Mouse (Mus musculus): ENCODE measurements around the gene Cfap70. TPM values are rescaled to one million over a fixed set of nuclear protein-coding genes. Genes with fewer than 3 reads are reported as not detected.

Cfap70 gene
- total and polyA plus RNA-seq, 3 experiments, result 0.11 TPM; not detected in 2

DNA sequence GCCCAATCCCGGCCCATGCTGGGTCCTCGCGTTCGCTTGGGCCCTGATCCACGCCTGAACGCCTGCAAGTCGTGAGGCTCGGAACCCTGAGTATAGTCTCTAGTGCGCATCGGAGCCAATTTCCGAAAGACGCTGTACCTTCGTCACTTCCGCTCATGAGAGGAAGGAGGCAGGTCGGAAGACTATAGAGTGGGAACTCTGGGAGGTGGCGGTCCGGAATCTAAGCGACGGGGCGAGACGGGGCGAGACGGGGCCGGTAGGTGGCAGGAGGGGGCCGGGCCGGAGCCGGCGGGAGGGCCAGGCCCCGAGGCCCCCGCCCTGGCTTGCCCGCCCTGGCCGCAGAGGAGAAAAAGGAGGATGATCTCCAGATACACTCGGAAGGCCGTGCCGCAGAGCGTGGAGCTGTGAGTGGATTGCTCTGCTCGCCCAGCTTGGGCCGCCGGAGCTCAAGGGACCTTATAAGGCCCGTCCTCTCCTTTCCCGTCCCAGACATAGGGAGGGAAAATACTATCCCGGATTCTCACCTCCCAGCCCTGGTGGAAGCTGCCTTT lies 104.0 kb downstream of the Cfap70 start, which contains the start of the genes Ecd and Fam149b (continued):
- peak; percentile 70 for TF ChIP-seq RCOR1 (IDR thresholded peaks at IDR 0.05; ENCODE audit: low read depth, low read length)
- TF ChIP-seq MYB (IDR thresholded peaks at IDR 0.05; ENCODE audit: low read depth, low read length), result no peak
- no peak; the same call in 1 of the 2 replicates for TF ChIP-seq SMC3 (IDR thresholded peaks at IDR 0.05; ENCODE audit: low read depth, low read length)
- TF ChIP-seq POLR2A (IDR thresholded peaks at IDR 0.05; ENCODE audit: control insufficient read depth in 1 of 2, insufficient read depth in 1 of 2, low read depth in 1 of 2, low read length in 2 of 2, poor library complexity in 1 of 2), result peak; percentile 61 to 92; a peak in 3 of 4 replicates

GRCm38 (mm10) chr14:20347441-20347990 lies 104.5 kb downstream of the Cfap70 start:
- peak in 1 of 2 experiments; percentile 91; a peak in 2 of 4 replicates for TF ChIP-seq POLR2A (IDR thresholded peaks at IDR 0.05; ENCODE audit: control insufficient read depth in 1 of 2, insufficient read depth in 1 of 2, low read depth in 1 of 2, low read length in 2 of 2, poor library complexity in 1 of 2)
- no peak for TF ChIP-seq RAD21 (IDR thresholded peaks at IDR 0.05; ENCODE audit: low read depth, low read length)
- H3K27me3 ChIP-seq (ENCODE audit: control insufficient read depth in 1 of 2, insufficient read depth in 2 of 2, low read length in 2 of 2), result no peaks in the 10 kb centered on the region
- DNase-seq (ENCODE audit: low read depth, low spot score), result no peak

DNA sequence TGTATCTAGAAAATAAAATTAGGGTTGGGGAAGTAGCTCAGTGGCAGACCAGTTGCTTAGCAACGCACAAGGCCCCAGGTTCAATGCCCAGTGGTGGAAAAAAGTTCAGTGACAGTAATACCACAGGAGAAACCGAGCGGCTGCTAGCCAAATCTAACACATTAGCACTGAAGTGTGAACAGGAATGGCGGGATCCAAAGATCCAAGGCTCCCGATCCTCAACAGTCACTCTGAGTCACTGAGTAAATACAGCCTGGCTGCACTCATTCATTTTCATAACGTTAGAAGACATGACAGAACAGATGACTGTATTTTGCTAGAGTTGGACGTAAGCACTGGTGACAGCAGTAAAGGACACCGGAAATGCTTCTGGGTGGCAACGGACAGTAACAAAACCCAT lies 106.1 kb downstream of the Cfap70 start:
- H3K9me3 ChIP-seq (replicated peaks; ENCODE audit: insufficient read depth, low read length), result no peaks in the 10 kb centered on the region
- TF ChIP-seq RCOR1 (IDR thresholded peaks at IDR 0.05; ENCODE audit: low read depth, low read length) (no peak), RAD21 (IDR thresholded peaks at IDR 0.05; ENCODE audit: low read depth, low read length) (no peak), ELF1 (IDR thresholded peaks at IDR 0.05; ENCODE audit: low read depth, low read length) (no peak), ZNF384 (IDR thresholded peaks at IDR 0.05; ENCODE audit: low read depth, low read length) (no peak)
- no peak overlapping the region for H3K9ac ChIP-seq (ENCODE audit: control insufficient read depth, low read depth, low read length, poor library complexity, severe bottlenecking)
- H3K27ac ChIP-seq (ENCODE audit: control insufficient read depth, low read depth, low read length), result no peak overlapping the region
- peaks cover 1 to 13% of the 10 kb centered on the region in 2 experiments; a peak in 3 of 4 replicates for H3K36me3 ChIP-seq (ENCODE audit: control insufficient read depth in 1 of 2, insufficient read depth in 2 of 2, low read length in 2 of 2)
- H3K79me2 ChIP-seq (ENCODE audit: control insufficient read depth, insufficient read depth, low read length, poor library complexity), result peaks cover 31% of the 10 kb centered on the region
- H3K4me1 ChIP-seq (ENCODE audit: control insufficient read depth in 1 of 2, insufficient read depth in 2 of 2, low read length in 2 of 2), result peaks cover 2 to 6% of the 10 kb centered on the region in 2 experiments; a peak in 3 of 4 replicates
- H3K27me3 ChIP-seq (ENCODE audit: control insufficient read depth in 1 of 2, insufficient read depth in 2 of 2, low read length in 2 of 2), result no peaks in the 10 kb centered on the region
- H3K4me3 ChIP-seq (ENCODE audit: control insufficient read depth in 1 of 2, insufficient read depth in 1 of 2, low read depth in 2 of 2, low read length in 2 of 2), result no peak overlapping the region
- no peak for DNase-seq (ENCODE audit: low read depth, low spot score)

More at GRCm38 (mm10) chr14:20347441-20347990, 104.5 kb downstream of the Cfap70 start:
- Histone ChIP-seq H3K9me3 (replicated peaks; ENCODE audit: insufficient read depth, low read length) (no peaks in the 10 kb centered on the region), H3K27ac (ENCODE audit: control insufficient read depth, low read depth, low read length) (peak overlapping the region; percentile 83), H3K4me1 (ENCODE audit: control insufficient read depth in 1 of 2, insufficient read depth in 2 of 2, low read length in 2 of 2) (peaks cover 2 to 6% of the 10 kb centered on the region in 2 experiments; a peak in 3 of 4 replicates), H3K9ac (ENCODE audit: control insufficient read depth, low read depth, low read length, poor library complexity, severe bottlenecking) (peak overlapping the region; percentile 96), H3K4me3 (ENCODE audit: control insufficient read depth in 1 of 2, insufficient read depth in 1 of 2, low read depth in 2 of 2, low read length in 2 of 2) (peak overlapping the region; percentile 95 to 99), H3K79me2 (ENCODE audit: control insufficient read depth, insufficient read depth, low read length, poor library complexity) (peaks cover 31% of the 10 kb centered on the region), H3K36me3 (ENCODE audit: control insufficient read depth in 1 of 2, insufficient read depth in 2 of 2, low read length in 2 of 2) (peaks cover 1 to 13% of the 10 kb centered on the region in 2 experiments; a peak in 2 of 4 replicates)

Other genes starting within 250 kb of the Cfap70 start
- gene Kcnk16, start 183.0 kb downstream of the Cfap70 start, total RNA-seq (2012; rRNA removed), result not detected in 2 replicates
- gene Kcnk16, start 183.0 kb downstream of the Cfap70 start, polyA plus RNA-seq (2012; ENCODE audit: insufficient read depth in 1 of 2, insufficient read length in 2 of 2, low read depth in 1 of 2, low replicate concordance in 2 of 2, missing spikeins in 1 of 2), result not detected
- 9.9 and 10.3 TPM in 2 replicates for gene Nudt13, start 157.5 kb downstream of the Cfap70 start, total RNA-seq (2012; rRNA removed)
- 10 to 100 TPM in 1 of 2 experiments, not detected in 1; 12.3 TPM for gene Nudt13, start 157.5 kb downstream of the Cfap70 start, polyA plus RNA-seq (2012; ENCODE audit: insufficient read depth in 1 of 2, insufficient read length in 2 of 2, low read depth in 1 of 2, low replicate concordance in 2 of 2, missing spikeins in 1 of 2)
- 58.8 and 64.9 TPM in 2 replicates for gene Ecd, start 104.1 kb downstream of the Cfap70 start, total RNA-seq (2012; rRNA removed)
- gene Ecd, start 104.1 kb downstream of the Cfap70 start, polyA plus RNA-seq (2012; ENCODE audit: insufficient read depth in 1 of 2, insufficient read length in 2 of 2, low read depth in 1 of 2, low replicate concordance in 2 of 2, missing spikeins in 1 of 2), result 10 to 100 TPM in 1 of 2 experiments, not detected in 1; 72.2 TPM
- 16.1 and 18.9 TPM in 2 replicates for gene Fam149b, start 104.1 kb downstream of the Cfap70 start, total RNA-seq (2012; rRNA removed)
- gene Fam149b, start 104.1 kb downstream of the Cfap70 start, polyA plus RNA-seq (2012; ENCODE audit: insufficient read depth in 1 of 2, insufficient read length in 2 of 2, low read depth in 1 of 2, low replicate concordance in 2 of 2, missing spikeins in 1 of 2), result 10 to 100 TPM in 1 of 2 experiments, not detected in 1; 25.8 TPM
- gene Dnajc9, start 63.3 kb downstream of the Cfap70 start, total RNA-seq (2012; rRNA removed), result 125 and 138 TPM in 2 replicates
- gene Dnajc9, start 63.3 kb downstream of the Cfap70 start, polyA plus RNA-seq (2012; ENCODE audit: insufficient read depth in 1 of 2, insufficient read length in 2 of 2, low read depth in 1 of 2, low replicate concordance in 2 of 2, missing spikeins in 1 of 2), result 100 to 1,000 TPM; 114 to 385 TPM
- 119 and 132 TPM in 2 replicates for gene Mrps16, start 58.6 kb downstream of the Cfap70 start, total RNA-seq (2012; rRNA removed)
- gene Mrps16, start 58.6 kb downstream of the Cfap70 start, polyA plus RNA-seq (2012; ENCODE audit: insufficient read depth in 1 of 2, insufficient read length in 2 of 2, low read depth in 1 of 2, low replicate concordance in 2 of 2, missing spikeins in 1 of 2), result 100 to 1,000 TPM in 1 of 2 experiments, not detected in 1; 112 TPM
- gene Anxa7, start 27.9 kb upstream of the Cfap70 start, total RNA-seq (2012; rRNA removed), result 44.8 and 52.0 TPM in 2 replicates
- 10 to 100 TPM in 1 of 2 experiments, not detected in 1; 70.3 TPM for gene Anxa7, start 27.9 kb upstream of the Cfap70 start, polyA plus RNA-seq (2012; ENCODE audit: insufficient read depth in 1 of 2, insufficient read length in 2 of 2, low read depth in 1 of 2, low replicate concordance in 2 of 2, missing spikeins in 1 of 2)
- gene Mss51, start 44.7 kb upstream of the Cfap70 start, total RNA-seq (2012; rRNA removed), result 0.42 and 0.62 TPM in 2 replicates
- 1 to 10 TPM in 1 of 2 experiments, not detected in 1; 1.1 TPM for gene Mss51, start 44.7 kb upstream of the Cfap70 start, polyA plus RNA-seq (2012; ENCODE audit: insufficient read depth in 1 of 2, insufficient read length in 2 of 2, low read depth in 1 of 2, low replicate concordance in 2 of 2, missing spikeins in 1 of 2)
- gene Ppp3cb, start 94.3 kb upstream of the Cfap70 start, total RNA-seq (2012; rRNA removed), result 20.1 and 20.4 TPM in 2 replicates
- 10 to 100 TPM; 32.6 to 62.9 TPM for gene Ppp3cb, start 94.3 kb upstream of the Cfap70 start, polyA plus RNA-seq (2012; ENCODE audit: insufficient read depth in 1 of 2, insufficient read length in 2 of 2, low read depth in 1 of 2, low replicate concordance in 2 of 2, missing spikeins in 1 of 2)
- 1.2 and 1.5 TPM in 2 replicates for gene Usp54, start 188.8 kb upstream of the Cfap70 start, total RNA-seq (2012; rRNA removed)
- 1 to 10 TPM in 1 of 2 experiments, not detected in 1; 2.6 TPM for gene Usp54, start 188.8 kb upstream of the Cfap70 start, polyA plus RNA-seq (2012; ENCODE audit: insufficient read depth in 1 of 2, insufficient read length in 2 of 2, low read depth in 1 of 2, low replicate concordance in 2 of 2, missing spikeins in 1 of 2)
- gene Myoz1, start 204.3 kb upstream of the Cfap70 start, total RNA-seq (2012; rRNA removed), result 0.15 TPM in 1 of 2 replicates, not detected in the other
- under 1 TPM in 1 of 2 experiments, not detected in 1; 0.15 TPM for gene Myoz1, start 204.3 kb upstream of the Cfap70 start, polyA plus RNA-seq (2012; ENCODE audit: insufficient read depth in 1 of 2, insufficient read length in 2 of 2, low read depth in 1 of 2, low replicate concordance in 2 of 2, missing spikeins in 1 of 2)
- 0.04 TPM in 1 of 2 replicates, not detected in the other for gene Synpo2l, start 216.1 kb upstream of the Cfap70 start, total RNA-seq (2012; rRNA removed)
- gene Synpo2l, start 216.1 kb upstream of the Cfap70 start, polyA plus RNA-seq (2012; ENCODE audit: insufficient read depth in 1 of 2, insufficient read length in 2 of 2, low read depth in 1 of 2, low replicate concordance in 2 of 2, missing spikeins in 1 of 2), result under 1 TPM in 1 of 2 experiments, not detected in 1; 0.06 TPM
- 68.5 and 83.9 TPM in 2 replicates for gene Sec24c, start 222.1 kb upstream of the Cfap70 start, total RNA-seq (2012; rRNA removed)
- 100 to 1,000 TPM; 121 to 263 TPM for gene Sec24c, start 222.1 kb upstream of the Cfap70 start, polyA plus RNA-seq (2012; ENCODE audit: insufficient read depth in 1 of 2, insufficient read length in 2 of 2, low read depth in 1 of 2, low replicate concordance in 2 of 2, missing spikeins in 1 of 2)
- gene Fut11, start 242.7 kb upstream of the Cfap70 start, total RNA-seq (2012; rRNA removed), result 0.49 and 0.69 TPM in 2 replicates
- gene Fut11, start 242.7 kb upstream of the Cfap70 start, polyA plus RNA-seq (2012; ENCODE audit: insufficient read depth in 1 of 2, insufficient read length in 2 of 2, low read depth in 1 of 2, low replicate concordance in 2 of 2, missing spikeins in 1 of 2), result 1 to 10 TPM in 1 of 2 experiments, not detected in 1; 1.8 TPM